Mouse (Mus musculus) lung, adult 2 months (tissue): ENCODE measurements around the gene Megf8. TPM values are rescaled to one million over a fixed set of nuclear protein-coding genes. Genes with fewer than 3 reads are reported as not detected.
"Not testable (repeated sequence)": the region's sequence is repeated elsewhere in the genome, so short reads cannot be mapped to it uniquely, and the experiment has no call there.

Source experiments
- DNase-seq: peaks from one replicate; pipeline ENCODE4 v3.0.0; 2022
- H3K4me1 ChIP-seq: fragments of 200-500 bp; 2 replicates; pipeline ENCODE4 v1.6.1; 2011; ENCODE audit warnings: low read length; ENCODE audit not compliant: control insufficient read depth, insufficient read depth
- H3K4me3 ChIP-seq: fragments of 200-500 bp; replicated peaks from 2 replicates; pipeline ENCODE3; 2011; ENCODE audit warnings: low read depth, mild to moderate bottlenecking, control low read depth, low read length; ENCODE audit errors: extremely low read depth
- CTCF ChIP-seq: fragments of 200-500 bp; IDR thresholded peaks from 2 replicates; pipeline ENCODE4 v1.5.1; 2011; ENCODE audit warnings: mild to moderate bottlenecking, low read length, control low read depth; ENCODE audit not compliant: insufficient read depth
- POLR2A ChIP-seq: fragments of 200-500 bp; IDR thresholded peaks from 2 replicates; pipeline ENCODE4 v1.6.1; 2011; ENCODE audit warnings: low read depth, mild to moderate bottlenecking, control low read depth, low read length, borderline replicate concordance; ENCODE audit errors: extremely low read depth
- WGBS: fragments of 180-500 bp; shearing (Covaris S2); methylation state at CpG from one replicate; pipeline ENCODE4 v1.1.7; 2018; 5-methylcytosine and 5-hydroxymethylcytosine counted together
- polyA plus RNA-seq: library from polyadenylated mRNA; depleted of rRNA; stranded (reverse); fragments of >200 nt; gene quantifications from 2 replicates; pipeline ENCODE4 v1.2.3, GENCODE M21; 2012

Megf8 gene
- polyA plus RNA-seq, 1 experiment = 46.8 TPM

DNA sequence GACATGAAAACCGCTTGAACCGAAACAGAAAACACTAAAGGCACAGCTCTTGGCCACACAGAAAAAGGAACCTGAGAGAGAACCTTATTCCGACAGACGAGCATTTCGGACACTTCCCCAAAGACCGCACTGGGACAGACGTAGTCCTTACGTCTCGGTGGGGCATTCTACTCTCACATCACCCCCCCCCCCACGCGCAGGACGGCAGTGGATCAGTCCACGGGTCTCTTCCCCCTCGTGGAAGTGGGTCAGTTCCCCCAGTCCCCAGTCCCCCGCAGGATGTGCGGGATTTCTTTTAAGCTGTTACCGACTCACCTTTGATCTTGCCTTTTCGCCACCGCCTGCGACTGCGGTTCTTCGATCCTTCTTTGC is 78.2 kb downstream of the Megf8 start:
- no peak for DNase-seq
- no peak for TF ChIP-seq POLR2A
- TF ChIP-seq CTCF = no peak
- H3K4me1 ChIP-seq = peaks cover 21% of the 10 kb centered on the region
- H3K4me3 ChIP-seq = peak overlapping the region; percentile 86
- WGBS = 1% methylated on average over 22 of the region's 22 CpGs

DNA sequence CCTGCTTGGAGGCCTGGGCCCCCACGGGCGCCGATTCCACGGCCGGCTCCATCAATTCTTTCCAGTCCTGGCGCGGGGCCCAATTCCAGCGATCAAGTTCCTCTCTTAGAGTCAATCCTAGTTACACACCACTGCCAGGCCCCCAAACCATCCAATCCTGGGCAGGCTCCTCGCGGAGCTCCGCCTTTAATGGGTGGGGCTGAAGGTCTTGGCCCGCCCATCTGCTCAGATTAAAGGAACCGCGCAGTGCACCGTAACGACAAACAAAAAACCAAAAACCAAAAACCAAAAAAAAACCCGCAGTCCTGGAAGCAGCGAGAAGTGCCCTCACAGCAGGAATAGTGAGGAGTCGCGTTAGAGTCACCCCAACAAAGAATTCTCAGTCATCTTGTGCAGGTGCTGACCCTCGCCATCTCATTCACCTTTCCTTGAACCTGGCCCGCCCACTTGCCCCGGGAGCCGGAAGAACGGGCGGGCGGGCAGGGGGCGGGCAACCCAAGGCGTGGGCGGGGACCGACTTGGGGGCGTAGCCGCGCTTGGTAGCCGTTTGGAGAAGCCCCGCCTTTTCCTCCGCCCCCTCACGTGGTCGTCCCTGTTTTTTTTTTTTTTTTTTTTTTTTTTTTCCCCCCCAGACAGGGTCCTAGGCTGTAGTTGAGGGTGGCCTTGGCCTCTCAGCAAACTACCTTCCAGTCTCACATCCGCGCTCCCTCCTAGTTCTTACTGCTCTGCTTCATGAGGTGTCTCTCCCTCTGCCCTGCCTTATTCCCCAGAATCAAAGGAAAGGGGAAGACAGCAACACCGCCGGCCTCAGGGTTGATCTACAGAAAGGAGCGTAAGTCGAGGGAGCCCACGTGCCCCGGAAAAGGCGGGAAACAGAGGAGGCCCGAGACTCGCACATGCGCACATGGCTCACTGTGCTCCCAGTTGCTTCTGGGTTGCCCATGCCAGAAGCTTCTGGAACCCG is 78.9 kb downstream of the Megf8 start:
- peak; percentile 96 for DNase-seq
- Histone ChIP-seq H3K4me3 (peak overlapping the region; percentile 97), H3K4me1 (peaks cover 17% of the 10 kb centered on the region)
- WGBS = 4% methylated on average over 52 of the region's 52 CpGs
- TF ChIP-seq CTCF (no peak), POLR2A (peak; percentile 46; the same call in 1 of the 2 replicates)

DNA sequence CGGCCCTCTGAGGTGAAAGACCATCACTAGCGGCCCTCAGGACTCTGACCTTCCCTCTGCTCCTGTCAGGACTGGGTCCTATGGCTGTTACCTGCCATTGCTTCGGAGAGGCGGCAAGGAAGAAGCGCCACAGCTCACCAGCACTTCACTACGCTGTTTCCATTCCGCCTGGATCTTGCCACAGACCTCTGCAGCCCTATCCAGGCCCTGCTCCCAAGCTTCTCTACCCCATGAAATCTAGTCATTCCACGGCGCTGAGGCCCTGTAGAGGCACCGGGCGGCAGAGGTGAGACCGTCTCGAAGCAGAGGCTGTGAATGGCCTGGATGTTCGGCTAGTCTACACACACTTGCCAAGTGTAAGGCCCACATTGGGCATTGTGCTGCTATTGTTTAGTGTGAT is 79.7 kb downstream of the Megf8 start:
- DNase-seq = no peak
- TF ChIP-seq POLR2A = no peak
- no peak for TF ChIP-seq CTCF
- WGBS = 91% methylated on average over 14 of the region's 14 CpGs
- Histone ChIP-seq H3K4me1 (peaks cover 13% of the 10 kb centered on the region), H3K4me3 (peak overlapping the region; percentile 11)

DNA sequence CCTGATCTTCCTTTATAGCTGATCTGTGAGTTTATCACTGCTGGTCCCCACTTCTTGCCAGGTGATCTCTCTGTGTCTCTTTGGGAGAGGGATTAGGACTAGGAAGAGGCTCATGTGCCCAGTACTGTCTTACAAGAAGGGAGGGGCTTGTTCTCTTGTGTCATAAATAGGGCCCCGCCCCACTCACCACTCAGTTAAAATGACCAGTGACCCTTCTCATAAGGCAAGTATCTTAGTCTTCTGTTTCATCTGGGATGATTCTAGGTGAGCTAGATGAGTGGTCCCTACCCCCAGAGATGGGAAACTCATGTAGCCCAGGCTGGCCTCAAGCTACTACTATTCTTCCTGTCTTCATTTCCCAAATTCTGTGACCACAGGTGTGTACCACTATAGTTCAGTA is 81.6 kb downstream of the Megf8 start, which contains the start of gene Lipe:
Lipe (minus strand) TSS at position 101 of the 400 bp plus-strand sequence.
- DNase-seq = no peak
- Histone ChIP-seq H3K4me3 (no peak within 1 kb of the TSS), H3K4me1 (peaks cover 10% of the 10 kb centered on the region)
- TF ChIP-seq CTCF (no peak), POLR2A (no peak)
- 93% methylated on average over 1 of the region's 1 CpGs for WGBS

DNA sequence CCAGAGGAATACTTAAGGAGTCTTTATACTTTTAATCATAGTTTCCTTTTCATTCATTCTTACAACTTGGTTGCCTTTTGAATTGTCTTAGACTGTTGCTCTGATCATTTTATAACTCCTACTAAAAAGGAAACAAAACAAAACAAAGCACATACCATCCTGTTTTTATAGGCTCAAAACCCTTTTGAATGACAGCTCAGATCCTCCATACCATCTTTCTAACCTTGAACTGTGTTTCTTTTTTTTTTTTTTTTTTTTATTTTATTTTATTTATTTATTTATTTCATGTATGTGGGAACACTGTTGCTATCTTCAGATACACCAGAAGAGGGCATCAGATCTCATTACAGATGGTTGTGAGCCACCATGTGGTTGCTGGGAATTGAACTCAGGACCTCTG is 82.1 kb downstream of the Megf8 start:
- H3K4me3 ChIP-seq, H3K4me1 ChIP-seq, DNase-seq: not testable (repeated sequence)

DNA sequence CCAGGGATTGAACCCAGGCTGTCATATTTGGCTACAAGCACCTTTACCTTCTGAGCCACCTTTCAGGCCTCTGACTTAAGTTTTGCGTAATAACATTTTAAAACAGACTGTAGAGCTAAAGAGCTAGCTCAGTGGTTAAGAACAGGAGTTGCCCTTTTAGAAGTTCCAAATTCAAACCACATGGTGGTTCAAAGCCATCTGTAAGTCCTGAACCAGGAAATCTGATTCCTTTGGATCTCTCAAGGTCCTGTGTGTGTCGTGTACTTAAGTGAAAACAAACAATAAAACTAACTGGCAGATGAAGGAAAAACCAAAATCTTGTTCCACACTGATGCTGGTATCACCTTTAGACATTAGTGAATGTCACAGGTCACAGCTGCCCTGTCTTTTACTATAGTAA is 84.6 kb downstream of the Megf8 start:
- no peak for TF ChIP-seq POLR2A
- no peak for TF ChIP-seq CTCF
- DNase-seq = no peak
- Histone ChIP-seq H3K4me3 (no peak overlapping the region), H3K4me1 (0 out of 2 replicates have a peak, but pooled peaks cover 4% of the 10 kb centered on the region)
- 69% methylated on average over 2 of the region's 2 CpGs for WGBS

DNA sequence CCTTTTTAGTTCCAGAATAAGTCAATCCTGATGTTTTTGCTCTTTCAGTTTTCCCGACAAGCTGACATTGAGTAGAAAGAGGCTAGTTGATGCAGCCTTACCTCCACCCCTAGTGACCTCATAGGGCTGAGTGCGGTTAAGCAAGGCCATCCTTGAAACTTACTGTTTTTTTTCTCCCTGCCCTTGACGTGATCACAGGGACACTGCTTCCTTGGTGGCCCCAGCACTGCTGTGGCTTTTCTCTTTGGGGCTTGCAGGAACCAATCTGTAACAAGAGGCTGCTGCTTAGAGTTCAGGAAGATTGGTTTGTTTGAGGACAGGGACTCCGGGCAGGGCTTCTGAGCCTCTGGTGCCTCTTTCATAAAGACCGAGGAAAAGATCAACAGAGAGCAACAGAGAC is 85.0 kb downstream of the Megf8 start:
- 65% methylated on average over 5 of the region's 5 CpGs for WGBS

DNA sequence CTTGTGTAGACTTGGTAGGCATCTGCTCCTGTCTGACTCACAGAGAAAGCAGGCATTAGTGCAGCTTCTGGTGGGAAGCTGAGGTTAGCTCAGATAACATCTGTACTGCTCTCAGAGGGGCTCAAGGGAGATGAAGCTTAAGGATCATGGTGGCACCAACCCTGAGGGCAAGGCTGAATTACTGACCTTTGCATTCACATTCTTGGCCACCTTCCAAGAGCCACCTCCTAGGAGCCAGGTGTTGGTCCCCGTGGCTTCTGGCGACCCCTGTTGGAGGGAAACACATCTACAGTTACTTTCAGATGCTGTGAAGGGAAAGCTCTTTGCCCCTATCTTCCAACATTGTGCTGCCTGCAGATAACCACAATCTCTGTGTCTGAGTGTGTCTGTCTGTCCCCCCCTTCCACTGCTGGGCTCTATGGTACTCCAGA is 85.7 kb downstream of the Megf8 start:
- Histone ChIP-seq H3K4me3 (no peak overlapping the region), H3K4me1 (0 out of 2 replicates have a peak, but pooled peaks cover 2% of the 10 kb centered on the region)
- TF ChIP-seq POLR2A = no peak
- TF ChIP-seq CTCF = peak; percentile 79
- WGBS = 2% methylated on average over 2 of the region's 2 CpGs
- DNase-seq = no peak

More for the DNA sequence above, 85.0 kb downstream of the Megf8 start:
- 0 out of 2 replicates have a peak, but pooled peaks cover 2% of the 10 kb centered on the region for H3K4me1 ChIP-seq
- H3K4me3 ChIP-seq = no peak overlapping the region
- no peak for DNase-seq
- TF ChIP-seq CTCF (no peak), POLR2A (no peak)

DNA sequence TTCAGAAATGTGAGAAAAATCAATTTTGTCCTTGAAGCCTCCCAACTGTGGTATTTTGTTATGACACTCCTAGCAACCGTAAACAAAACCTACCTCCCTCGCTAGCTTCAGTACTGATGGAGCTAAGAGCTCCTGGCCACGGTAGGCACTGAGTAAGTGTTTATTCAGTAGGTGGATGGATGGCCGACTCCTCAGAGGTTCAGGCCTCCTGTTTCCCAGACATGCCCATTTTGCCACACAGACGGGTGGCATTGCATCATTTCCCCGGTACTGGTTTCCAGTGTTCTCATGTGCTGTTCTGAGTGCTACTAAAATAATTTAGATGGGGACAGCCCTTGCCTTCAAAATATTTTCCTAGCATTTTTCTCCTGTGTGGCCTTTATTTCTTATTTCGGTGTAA is 89.5 kb downstream of the Megf8 start:
- H3K4me1 ChIP-seq = 0 out of 2 replicates have a peak, but pooled peaks cover 4% of the 10 kb centered on the region
- H3K4me3 ChIP-seq = no peak overlapping the region
- whole genome bisulfite sequencing = 52% methylated on average over 7 of the region's 7 CpGs
- DNase-seq = no peak
- no peak for TF ChIP-seq POLR2A
- no peak for TF ChIP-seq CTCF

DNA sequence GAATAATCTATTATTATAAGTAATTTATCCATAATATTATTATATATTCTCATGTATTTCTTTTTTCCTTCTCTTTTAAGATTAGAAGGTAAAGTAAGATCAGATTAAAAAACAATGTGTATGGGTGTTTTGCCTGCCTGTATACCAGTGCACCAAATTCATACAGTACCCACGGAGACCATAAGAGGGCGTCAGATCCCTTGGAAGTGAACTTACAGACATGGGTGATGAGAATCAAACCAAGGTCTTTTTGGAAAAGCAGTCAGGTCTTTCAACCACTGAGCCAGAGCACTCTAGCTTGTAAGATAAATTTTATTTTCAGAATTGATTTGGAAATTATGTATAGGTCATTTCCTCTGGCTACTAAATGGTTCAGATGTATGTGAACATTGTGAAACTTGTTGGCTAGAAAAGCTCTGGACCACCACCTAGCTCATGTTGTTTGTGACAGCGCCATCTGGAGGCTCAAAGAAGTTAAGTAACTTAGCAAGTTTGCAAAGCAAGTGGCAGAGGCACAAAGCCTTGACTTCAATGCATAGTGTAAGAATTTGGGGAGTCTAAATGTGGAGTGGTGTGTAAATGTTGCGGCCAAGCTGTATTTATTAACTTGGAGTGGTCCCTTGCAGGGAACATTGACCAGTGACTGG is 92.3 kb downstream of the Megf8 start:
- DNase-seq = no peak
- Histone ChIP-seq H3K4me3 (no peak overlapping the region), H3K4me1 (0 out of 2 replicates have a peak, but pooled peaks cover 4% of the 10 kb centered on the region)
- WGBS = 55% methylated on average over 4 of the region's 4 CpGs
- peak; percentile 19; the same call in 1 of the 2 replicates for TF ChIP-seq CTCF
- no peak for TF ChIP-seq POLR2A
